Mouse (Mus musculus): ENCODE data around the gene Hs2st1. TPM values are rescaled to one million over a fixed set of nuclear protein-coding genes. Genes with fewer than 3 reads are reported as not detected.

Gene Hs2st1
- polyA plus RNA-seq, 1 experiment from 2014 or later = 13.7 TPM

GRCm38 (mm10) chr3:144462679-144463078 lies 107.3 kb downstream of the Hs2st1 start:
- ATAC-seq (replicated peaks; ENCODE audit: low FRiP score, low TSS enrichment, low read depth) = no peak
- no peak for DNase-seq (ENCODE audit: low spot score)

GRCm38 (mm10) chr3:144460183-144460788 lies 109.7 kb downstream of the Hs2st1 start:
- WGBS = 39% methylated on average over 5 of the region's 5 CpGs
- no peak overlapping the region for H3K9ac ChIP-seq (ENCODE audit: low read length)
- H3K36me3 ChIP-seq (ENCODE audit: control insufficient read depth, insufficient read depth, low read length) = peaks cover 14% of the 10 kb centered on the region; the same call in 1 of the 2 replicates
- DNase-seq (ENCODE audit: low spot score) (no peak), ATAC-seq (replicated peaks; ENCODE audit: low FRiP score, low TSS enrichment, low read depth) (no peak)
- H3K4me3 ChIP-seq (ENCODE audit: low read depth, low read length) = peak overlapping the region; percentile 21
- no peaks in the 10 kb centered on the region for H3K27me3 ChIP-seq (replicated peaks; ENCODE audit: control insufficient read depth, insufficient read depth, low read length)
- H3K27ac ChIP-seq (ENCODE audit: low read depth) = peak overlapping the region; percentile 83
- no peaks in the 10 kb centered on the region for H3K9me3 ChIP-seq (ENCODE audit: control insufficient read depth, low read length)
- peaks cover 19% of the 10 kb centered on the region; the same call in 1 of the 2 replicates for H3K4me1 ChIP-seq (replicated peaks; ENCODE audit: control insufficient read depth, insufficient read depth, low read length)
- H3K4me2 ChIP-seq (ENCODE audit: low read length) = peak overlapping the region; percentile 46

More at GRCm38 (mm10) chr3:144462679-144463078, 107.3 kb downstream of the Hs2st1 start:
- 72% methylated on average over 10 of the region's 10 CpGs for WGBS
- Histone ChIP-seq H3K36me3 (ENCODE audit: control insufficient read depth, insufficient read depth, low read length) (peaks cover 14% of the 10 kb centered on the region; the same call in 1 of the 2 replicates), H3K4me3 (ENCODE audit: low read depth, low read length) (no peak overlapping the region), H3K9ac (ENCODE audit: low read length) (no peak overlapping the region), H3K27ac (ENCODE audit: low read depth) (no peak overlapping the region), H3K27me3 (replicated peaks; ENCODE audit: control insufficient read depth, insufficient read depth, low read length) (no peaks in the 10 kb centered on the region), H3K4me2 (ENCODE audit: low read length) (no peak overlapping the region), H3K9me3 (ENCODE audit: control insufficient read depth, low read length) (no peaks in the 10 kb centered on the region), H3K4me1 (replicated peaks; ENCODE audit: control insufficient read depth, insufficient read depth, low read length) (peaks cover 19% of the 10 kb centered on the region; the same call in 1 of the 2 replicates)

- peaks cover 14% of the 10 kb centered on the region; the same call in 1 of the 2 replicates for H3K36me3 ChIP-seq (ENCODE audit: control insufficient read depth, insufficient read depth, low read length)
- WGBS = 20% methylated on average over 8 of the region's 8 CpGs
- H3K9me3 ChIP-seq (ENCODE audit: control insufficient read depth, low read length) = no peaks in the 10 kb centered on the region
- no peaks in the 10 kb centered on the region for H3K27me3 ChIP-seq (replicated peaks; ENCODE audit: control insufficient read depth, insufficient read depth, low read length)
- DNase-seq (ENCODE audit: low spot score) (no peak), ATAC-seq (replicated peaks; ENCODE audit: low FRiP score, low TSS enrichment, low read depth) (peak; percentile 53)
- peak overlapping the region; percentile 83 for H3K27ac ChIP-seq (ENCODE audit: low read depth)
- peaks cover 22% of the 10 kb centered on the region; the same call in 1 of the 2 replicates for H3K4me1 ChIP-seq (replicated peaks; ENCODE audit: control insufficient read depth, insufficient read depth, low read length)
- H3K4me2 ChIP-seq (ENCODE audit: low read length) = peak overlapping the region; percentile 46
- peak overlapping the region; percentile 21 for H3K4me3 ChIP-seq (ENCODE audit: low read depth, low read length)
- no peak overlapping the region for H3K9ac ChIP-seq (ENCODE audit: low read length)
Measured at GRCm38 (mm10) chr3:144459285-144459697, 110.7 kb downstream of the Hs2st1 start.

- Histone ChIP-seq H3K27me3 (replicated peaks; ENCODE audit: control insufficient read depth, insufficient read depth, low read length) (no peaks in the 10 kb centered on the region), H3K9ac (ENCODE audit: low read length) (no peak overlapping the region), H3K9me3 (ENCODE audit: control insufficient read depth, low read length) (no peaks in the 10 kb centered on the region), H3K4me1 (replicated peaks; ENCODE audit: control insufficient read depth, insufficient read depth, low read length) (0 out of 2 replicates have a peak, but pooled peaks cover 10% of the 10 kb centered on the region), H3K27ac (ENCODE audit: low read depth) (no peak overlapping the region), H3K4me3 (ENCODE audit: low read depth, low read length) (no peak overlapping the region), H3K4me2 (ENCODE audit: low read length) (no peak overlapping the region), H3K36me3 (ENCODE audit: control insufficient read depth, insufficient read depth, low read length) (peaks cover 23% of the 10 kb centered on the region)
- DNase-seq (ENCODE audit: low spot score) (peak; percentile 64), ATAC-seq (replicated peaks; ENCODE audit: low FRiP score, low TSS enrichment, low read depth) (peak; percentile 73)
- WGBS = 50% methylated on average over 19 of the region's 19 CpGs
Measured at GRCm38 (mm10) chr3:144453701-144454430, 116.1 kb downstream of the Hs2st1 start.

GRCm38 (mm10) chr3:144448977-144449376 lies 121.0 kb downstream of the Hs2st1 start:
- no peaks in the 10 kb centered on the region for H3K27me3 ChIP-seq (replicated peaks; ENCODE audit: control insufficient read depth, insufficient read depth, low read length)
- no peak overlapping the region for H3K4me3 ChIP-seq (ENCODE audit: low read depth, low read length)
- H3K9ac ChIP-seq (ENCODE audit: low read length) = no peak overlapping the region
- no peak overlapping the region for H3K4me2 ChIP-seq (ENCODE audit: low read length)
- DNase-seq (ENCODE audit: low spot score) = no peak
- H3K27ac ChIP-seq (ENCODE audit: low read depth) = no peak overlapping the region
- peaks cover 9% of the 10 kb centered on the region; the same call in 1 of the 2 replicates for H3K4me1 ChIP-seq (replicated peaks; ENCODE audit: control insufficient read depth, insufficient read depth, low read length)
- no peak for ATAC-seq (replicated peaks; ENCODE audit: low FRiP score, low TSS enrichment, low read depth)
- no peaks in the 10 kb centered on the region for H3K9me3 ChIP-seq (ENCODE audit: control insufficient read depth, low read length)
- 93% methylated on average over 6 of the region's 6 CpGs for WGBS
- H3K36me3 ChIP-seq (ENCODE audit: control insufficient read depth, insufficient read depth, low read length) = peaks cover 25% of the 10 kb centered on the region

- Histone ChIP-seq H3K4me1 (replicated peaks; ENCODE audit: control insufficient read depth, insufficient read depth, low read length) (peaks cover 6% of the 10 kb centered on the region; the same call in 1 of the 2 replicates), H3K9me3 (ENCODE audit: control insufficient read depth, low read length) (no peaks in the 10 kb centered on the region), H3K36me3 (ENCODE audit: control insufficient read depth, insufficient read depth, low read length) (peaks cover 23% of the 10 kb centered on the region), H3K27me3 (replicated peaks; ENCODE audit: control insufficient read depth, insufficient read depth, low read length) (no peaks in the 10 kb centered on the region), H3K27ac (ENCODE audit: low read depth) (no peak overlapping the region), H3K4me2 (ENCODE audit: low read length) (no peak overlapping the region), H3K9ac (ENCODE audit: low read length) (no peak overlapping the region), H3K4me3 (ENCODE audit: low read depth, low read length) (no peak overlapping the region)
- DNase-seq (ENCODE audit: low spot score) (no peak), ATAC-seq (replicated peaks; ENCODE audit: low FRiP score, low TSS enrichment, low read depth) (no peak)
- WGBS = 89% methylated on average over 9 of the region's 9 CpGs
Measured at GRCm38 (mm10) chr3:144447917-144448316, 122.1 kb downstream of the Hs2st1 start.

GRCm38 (mm10) chr3:144446081-144446634 lies 123.8 kb downstream of the Hs2st1 start:
- Histone ChIP-seq H3K27me3 (replicated peaks; ENCODE audit: control insufficient read depth, insufficient read depth, low read length) (no peaks in the 10 kb centered on the region), H3K36me3 (ENCODE audit: control insufficient read depth, insufficient read depth, low read length) (peaks cover 12% of the 10 kb centered on the region), H3K4me3 (ENCODE audit: low read depth, low read length) (no peak overlapping the region), H3K9ac (ENCODE audit: low read length) (no peak overlapping the region), H3K4me2 (ENCODE audit: low read length) (no peak overlapping the region), H3K9me3 (ENCODE audit: control insufficient read depth, low read length) (no peaks in the 10 kb centered on the region), H3K4me1 (replicated peaks; ENCODE audit: control insufficient read depth, insufficient read depth, low read length) (peaks cover 6% of the 10 kb centered on the region; the same call in 1 of the 2 replicates), H3K27ac (ENCODE audit: low read depth) (no peak overlapping the region)
- DNase-seq (ENCODE audit: low spot score) (no peak), ATAC-seq (replicated peaks; ENCODE audit: low FRiP score, low TSS enrichment, low read depth) (no peak)
- WGBS = 68% methylated on average over 14 of the region's 14 CpGs

GRCm38 (mm10) chr3:144437871-144438398 lies 132.0 kb downstream of the Hs2st1 start:
- 91% methylated on average over 14 of the region's 14 CpGs for WGBS

More at GRCm38 (mm10) chr3:144437871-144438398, 132.0 kb downstream of the Hs2st1 start:
- DNase-seq (ENCODE audit: low spot score) (no peak), ATAC-seq (replicated peaks; ENCODE audit: low FRiP score, low TSS enrichment, low read depth) (no peak)
- Histone ChIP-seq H3K4me2 (ENCODE audit: low read length) (no peak overlapping the region), H3K9ac (ENCODE audit: low read length) (no peak overlapping the region), H3K9me3 (ENCODE audit: control insufficient read depth, low read length) (no peaks in the 10 kb centered on the region), H3K27me3 (replicated peaks; ENCODE audit: control insufficient read depth, insufficient read depth, low read length) (no peaks in the 10 kb centered on the region), H3K27ac (ENCODE audit: low read depth) (no peak overlapping the region), H3K4me3 (ENCODE audit: low read depth, low read length) (no peak overlapping the region), H3K4me1 (replicated peaks; ENCODE audit: control insufficient read depth, insufficient read depth, low read length) (no peaks in the 10 kb centered on the region), H3K36me3 (ENCODE audit: control insufficient read depth, insufficient read depth, low read length) (peaks cover 15% of the 10 kb centered on the region)

Measured in intestine, embryonic 14.5 days (tissue).